20 mouse cellular contexts compared by ENCODE assay signal in genomic region chr7:133447079-133447478, GRCm38 (mm10).
"Had no signal": no experiment of that assay in that cellular context is flagged by ENCODE, and none has a peak within 500 bp of the region (broad histone marks: within the 10 kb centered on the region; RNA-seq: fewer than 3 reads in every experiment).

No protein-coding gene starts in this region.

- H3K4me3 ChIP-seq: lung, embryonic 15.5 days; megakaryocyte, embryonic 14.5 days; midbrain, embryonic 10.5 days; midbrain, embryonic 12.5 days; myocyte; neural tube, embryonic 13.5 days; neural tube, embryonic 15.5 days; stomach, embryonic 15.5 days had no signal

- H3K9me3 ChIP-seq: lung, embryonic 15.5 days; megakaryocyte, embryonic 14.5 days; midbrain, embryonic 10.5 days; midbrain, embryonic 12.5 days; neural tube, embryonic 13.5 days; neural tube, embryonic 15.5 days; stomach, embryonic 15.5 days had no signal

- H3K27ac ChIP-seq: lung, embryonic 15.5 days; macrophage; midbrain, embryonic 10.5 days; midbrain, embryonic 12.5 days; neural tube, embryonic 13.5 days; neural tube, embryonic 15.5 days; stomach, embryonic 15.5 days; stomach, postnatal 0 days had no signal

- H3K4me2 ChIP-seq: lung, embryonic 15.5 days; midbrain, embryonic 12.5 days; neural tube, embryonic 13.5 days; neural tube, embryonic 15.5 days; stomach, embryonic 15.5 days had no signal

- H3K36me3 ChIP-seq: lung, embryonic 15.5 days; midbrain, embryonic 10.5 days; midbrain, embryonic 12.5 days; neural tube, embryonic 13.5 days; neural tube, embryonic 15.5 days; stomach, embryonic 15.5 days had no signal

- H3K9ac ChIP-seq: lung, embryonic 15.5 days; midbrain, embryonic 12.5 days; neural tube, embryonic 13.5 days; neural tube, embryonic 15.5 days; stomach, embryonic 15.5 days had no signal

- DNase-seq: lung, adult 2 months; lung, postnatal 14 days; lung, postnatal 36 days; midbrain, embryonic 14.5 days; right cerebral cortex, postnatal 14 days; thymus, adult 2 months; thymus, postnatal 25 days; thymus, postnatal 4 days had no signal

- H3K27me3 ChIP-seq: lung, embryonic 15.5 days; neural tube, embryonic 13.5 days; neural tube, embryonic 15.5 days; stomach, embryonic 15.5 days had no signal

- H3K4me1 ChIP-seq: megakaryocyte, embryonic 14.5 days; neural tube, embryonic 13.5 days; neural tube, embryonic 15.5 days; stomach, embryonic 15.5 days had no signal

- ATAC-seq: lung, postnatal 0 days; midbrain, embryonic 16.5 days had no signal
